Mouse (Mus musculus) layer of hippocampus, postnatal 36 days (tissue): ENCODE results near the gene Tbc1d10c. TPM values are rescaled to one million over a fixed set of nuclear protein-coding genes. Genes with fewer than 3 reads are reported as not detected.

ENCODE experiments used
- DNase-seq, 2 experiments: peaks; one replicate each; pipeline ENCODE4 v3.0.0; 2022
- total RNA-seq, 2 experiments: library from RNA; stranded (reverse); gene quantifications; 2 replicates each; pipeline ENCODE4 v1.2.3; 2021

Tbc1d10c gene
- total RNA-seq, 2 experiments from 2014 or later = 0.56 to 1.3 TPM

DNA sequence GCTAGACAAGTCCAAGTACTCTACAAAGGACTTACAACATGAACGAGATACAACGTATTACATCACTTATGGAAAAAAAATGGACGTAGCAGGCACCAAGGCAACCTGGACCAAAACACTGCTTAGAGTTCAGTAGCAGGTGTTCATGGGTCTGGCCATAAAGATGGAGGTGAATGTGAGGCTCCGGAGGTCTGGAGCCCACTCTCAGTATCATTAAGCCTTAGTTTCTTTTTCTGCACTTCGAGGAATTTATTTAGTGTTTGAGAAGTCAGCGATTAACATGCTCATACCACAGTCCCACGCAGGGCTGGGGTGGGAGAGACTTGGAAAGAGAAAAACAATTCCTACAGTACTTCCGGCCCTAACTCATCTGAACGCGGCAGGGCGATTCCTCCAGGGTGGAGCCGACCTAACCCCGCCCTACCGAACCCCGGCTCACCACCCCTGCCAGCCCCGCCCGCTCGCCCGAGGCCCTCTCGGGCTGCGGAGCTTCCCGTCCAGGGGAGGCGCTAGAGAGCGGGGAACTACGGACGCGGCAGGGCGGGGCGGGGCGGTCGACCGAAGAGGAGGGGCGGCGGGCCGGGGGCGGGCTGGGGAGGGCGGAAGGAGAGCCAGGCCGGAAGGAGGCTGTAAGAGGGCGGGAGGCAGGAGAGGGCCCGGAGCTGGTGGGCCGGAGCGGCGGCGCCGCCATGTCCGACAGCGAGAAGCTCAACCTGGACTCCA is 605 bp upstream of the Tbc1d10c start, which contains the start of gene Ppp1ca:
TSS of gene Ppp1ca (plus strand) at position 538 of the 723 bp plus-strand sequence.
- DNase-seq = peak; percentile 91

DNA sequence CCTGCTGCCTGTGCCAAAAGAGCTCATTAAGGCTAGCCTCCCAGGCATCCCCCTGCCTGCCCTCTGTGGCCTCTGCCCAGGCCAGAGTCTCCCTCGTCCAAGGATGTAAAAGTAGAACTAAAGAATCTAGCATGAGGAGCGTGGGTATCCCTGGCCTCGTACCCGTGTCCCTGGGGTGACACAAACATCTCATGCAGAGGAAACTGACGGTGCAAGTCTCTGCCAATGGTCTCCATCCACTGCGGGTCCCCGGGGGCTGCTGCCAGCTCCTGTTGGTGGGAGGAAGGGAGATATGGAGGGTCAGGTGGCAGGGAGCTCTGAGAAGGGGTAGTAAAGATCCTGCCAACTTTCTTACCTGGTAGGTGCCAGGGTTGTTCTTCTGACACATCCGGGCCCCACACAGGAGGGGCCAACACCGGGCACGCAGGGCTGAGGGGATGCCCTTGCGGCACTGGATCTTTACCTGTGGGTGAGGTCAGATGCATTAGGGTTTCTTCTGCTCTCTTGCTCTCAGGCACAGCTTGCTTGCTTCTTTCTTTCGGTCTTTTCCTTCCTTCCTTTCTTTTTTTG is 1.9 kb downstream of the Tbc1d10c start:
- no peak for DNase-seq

DNA sequence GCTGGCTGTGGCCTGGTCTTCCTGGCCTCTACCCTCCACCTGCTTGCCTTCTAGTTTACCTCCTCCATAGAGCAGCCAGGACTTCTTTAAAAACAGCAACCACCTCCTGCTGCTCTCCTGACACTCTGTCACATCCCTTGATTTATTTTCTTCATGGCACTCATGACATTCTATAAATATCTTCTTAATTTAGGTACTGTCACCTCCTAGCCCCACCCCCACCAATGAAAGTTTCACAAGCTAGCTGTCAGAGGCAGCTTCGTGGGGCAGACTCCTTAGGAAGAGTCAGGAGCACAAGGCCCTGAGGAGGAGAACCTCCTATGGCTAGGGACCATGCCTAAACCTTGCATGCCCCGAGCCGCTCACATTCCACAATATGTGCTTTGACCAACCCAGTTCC is 3.8 kb downstream of the Tbc1d10c start:
- no peak for DNase-seq

DNA sequence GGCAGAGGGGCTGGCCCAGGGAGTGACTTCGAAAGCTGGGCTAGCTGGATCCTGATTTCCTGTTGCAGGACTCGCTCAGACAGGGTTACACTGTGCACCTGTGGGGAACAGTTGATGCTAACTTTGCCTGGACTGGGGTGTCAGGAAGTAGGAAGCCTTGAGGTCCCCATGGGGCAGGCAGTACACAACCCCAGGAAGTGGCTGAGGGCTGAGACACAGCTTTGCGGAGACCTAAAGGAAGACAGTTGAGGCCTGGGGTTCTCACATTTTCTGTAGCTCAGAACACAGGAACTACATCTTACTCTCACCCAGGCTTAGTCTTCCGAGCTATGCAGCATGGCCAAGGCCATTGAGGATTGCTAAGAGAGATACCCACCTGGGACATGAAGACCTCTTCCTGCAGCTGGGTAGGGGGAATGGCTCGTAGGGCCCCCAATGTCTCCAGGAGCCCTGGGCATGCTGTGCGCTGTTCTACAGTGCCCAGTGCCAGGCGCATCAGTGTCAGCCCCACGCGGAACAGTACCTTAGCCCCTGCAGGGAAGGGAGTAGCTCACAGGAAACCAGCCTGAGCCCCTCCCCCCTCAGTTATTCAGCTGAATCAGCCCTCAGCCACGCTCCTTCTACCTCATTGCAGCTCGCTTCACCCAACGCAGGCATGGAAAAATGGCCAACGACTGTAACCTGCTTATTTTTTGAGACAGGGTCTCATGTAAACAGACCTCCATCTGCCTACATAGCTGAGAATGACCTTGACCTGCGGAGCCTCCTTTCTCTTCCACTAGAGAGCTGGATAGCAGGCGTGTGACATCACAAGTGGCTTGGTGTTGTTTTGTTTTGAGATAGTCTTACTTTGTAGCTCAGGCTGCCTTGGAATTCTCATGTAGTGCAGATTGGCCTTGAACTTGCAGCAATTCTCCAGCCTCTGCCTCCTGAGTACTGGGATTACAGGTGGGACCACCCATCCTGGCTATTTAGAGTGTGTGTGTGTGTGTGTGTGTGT is 5.8 kb downstream of the Tbc1d10c start:
- DNase-seq = no peak

DNA sequence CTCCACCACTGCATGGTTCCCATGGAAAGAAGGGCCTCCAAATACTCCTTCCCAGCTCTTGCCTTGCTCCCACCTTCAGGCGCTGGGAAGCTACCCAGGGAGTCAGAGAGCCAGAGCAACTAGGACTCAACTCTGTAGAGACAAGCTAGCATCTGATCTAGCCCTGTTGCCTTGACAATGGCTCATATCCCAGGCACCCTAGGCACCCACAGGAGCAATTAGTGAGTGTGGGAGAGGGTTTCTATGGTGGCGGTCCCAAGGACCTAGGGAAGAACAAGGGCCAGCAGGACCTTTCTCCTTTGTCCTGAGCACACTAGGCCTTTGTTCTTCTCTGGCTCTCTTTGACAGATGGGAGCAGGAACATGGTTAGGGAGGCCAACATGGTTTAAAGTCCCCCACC is 7.4 kb downstream of the Tbc1d10c start:
- DNase-seq = no peak

DNA sequence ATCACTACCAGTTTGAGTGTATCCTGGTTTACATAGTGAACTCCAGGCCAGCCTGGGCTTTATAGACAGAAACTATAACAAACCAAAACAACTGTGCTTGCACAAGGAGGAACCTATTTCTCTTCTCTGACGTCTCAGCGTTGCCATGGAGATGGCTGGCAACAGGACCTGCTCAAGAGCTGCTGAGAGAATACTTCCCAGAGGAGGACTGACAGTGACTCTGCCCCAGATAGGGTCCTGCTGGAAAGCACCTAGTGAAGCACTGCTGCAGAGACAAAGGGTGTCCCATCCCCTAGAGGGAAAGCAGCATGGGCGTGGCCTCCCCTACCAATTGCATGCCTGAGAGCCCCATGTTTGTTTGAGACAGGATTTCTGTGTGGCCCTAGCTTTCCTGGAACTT is 9.2 kb downstream of the Tbc1d10c start:
- DNase-seq = no peak

DNA sequence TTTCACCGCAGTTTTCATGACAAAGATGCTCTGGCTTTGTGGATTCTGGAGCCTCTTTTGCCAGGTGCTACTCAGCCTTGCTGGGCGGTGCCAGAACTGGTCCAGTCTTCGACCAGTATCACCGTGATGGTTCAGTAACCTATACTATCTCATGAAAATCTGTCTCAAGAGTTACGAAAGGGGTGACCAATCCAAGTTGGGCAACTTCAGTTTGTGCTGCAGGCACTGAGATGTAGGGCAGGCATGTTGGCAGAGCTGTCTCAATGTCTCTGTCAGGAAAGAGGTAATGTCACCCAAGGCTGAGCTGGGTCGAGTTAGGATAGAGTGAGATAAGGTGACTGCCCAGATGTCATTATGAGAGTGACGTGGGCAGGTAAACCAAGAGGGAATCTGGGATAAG is 10.7 kb downstream of the Tbc1d10c start:
- DNase-seq = no peak

DNA sequence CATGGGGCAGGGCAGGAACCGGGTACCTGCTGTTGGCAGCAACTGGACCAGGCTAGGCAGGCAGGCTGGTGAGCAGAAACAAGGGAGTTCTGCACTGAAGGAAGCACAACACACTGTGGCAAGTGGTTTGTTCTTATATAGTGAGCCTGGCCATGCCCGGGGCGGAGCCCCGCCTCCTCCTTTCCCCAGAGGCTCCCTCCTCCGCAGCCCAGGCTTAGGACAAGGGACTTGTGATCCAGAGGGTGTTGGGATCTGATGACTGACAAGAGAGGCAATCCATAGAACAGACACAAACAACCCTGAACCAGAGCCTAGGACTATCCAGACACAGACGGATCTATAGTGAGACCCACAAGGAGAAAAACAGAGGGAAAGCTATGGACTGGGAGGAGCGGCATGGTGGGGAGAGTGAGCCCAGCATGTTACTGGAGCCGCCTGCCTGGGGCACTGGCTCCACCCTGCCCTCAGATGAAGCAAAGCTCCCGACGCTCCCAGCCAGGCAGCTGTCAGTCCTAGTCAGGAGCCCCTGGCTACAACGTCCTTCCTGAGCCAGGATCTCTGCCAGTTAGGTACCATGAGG is 15.6 kb downstream of the Tbc1d10c start, which contains the start of gene Carns1:
TSS of gene Carns1 (minus strand) at position 112 of the 580 bp plus-strand sequence.
- no peak for DNase-seq

DNA sequence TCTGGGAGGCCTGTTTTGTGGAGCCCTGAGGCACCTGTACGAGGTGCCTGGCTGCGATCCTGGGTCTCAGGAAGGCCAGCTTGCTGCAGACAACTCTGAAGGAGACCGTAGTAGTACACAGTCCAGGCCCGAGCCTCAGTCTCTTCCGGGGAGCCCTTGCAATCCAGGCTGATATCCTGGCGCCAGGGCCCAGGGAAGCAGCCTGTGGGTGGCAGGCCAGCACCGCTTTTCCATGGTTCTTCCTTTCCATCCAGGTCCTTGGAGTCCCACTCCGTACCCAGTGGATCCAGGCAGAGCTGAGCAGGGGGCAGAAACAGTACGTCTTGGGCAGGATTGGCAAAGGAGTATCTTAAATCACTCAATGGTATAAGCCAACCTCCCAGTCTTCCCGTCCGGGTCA is 18.2 kb downstream of the Tbc1d10c start:
- DNase-seq = no peak

DNA sequence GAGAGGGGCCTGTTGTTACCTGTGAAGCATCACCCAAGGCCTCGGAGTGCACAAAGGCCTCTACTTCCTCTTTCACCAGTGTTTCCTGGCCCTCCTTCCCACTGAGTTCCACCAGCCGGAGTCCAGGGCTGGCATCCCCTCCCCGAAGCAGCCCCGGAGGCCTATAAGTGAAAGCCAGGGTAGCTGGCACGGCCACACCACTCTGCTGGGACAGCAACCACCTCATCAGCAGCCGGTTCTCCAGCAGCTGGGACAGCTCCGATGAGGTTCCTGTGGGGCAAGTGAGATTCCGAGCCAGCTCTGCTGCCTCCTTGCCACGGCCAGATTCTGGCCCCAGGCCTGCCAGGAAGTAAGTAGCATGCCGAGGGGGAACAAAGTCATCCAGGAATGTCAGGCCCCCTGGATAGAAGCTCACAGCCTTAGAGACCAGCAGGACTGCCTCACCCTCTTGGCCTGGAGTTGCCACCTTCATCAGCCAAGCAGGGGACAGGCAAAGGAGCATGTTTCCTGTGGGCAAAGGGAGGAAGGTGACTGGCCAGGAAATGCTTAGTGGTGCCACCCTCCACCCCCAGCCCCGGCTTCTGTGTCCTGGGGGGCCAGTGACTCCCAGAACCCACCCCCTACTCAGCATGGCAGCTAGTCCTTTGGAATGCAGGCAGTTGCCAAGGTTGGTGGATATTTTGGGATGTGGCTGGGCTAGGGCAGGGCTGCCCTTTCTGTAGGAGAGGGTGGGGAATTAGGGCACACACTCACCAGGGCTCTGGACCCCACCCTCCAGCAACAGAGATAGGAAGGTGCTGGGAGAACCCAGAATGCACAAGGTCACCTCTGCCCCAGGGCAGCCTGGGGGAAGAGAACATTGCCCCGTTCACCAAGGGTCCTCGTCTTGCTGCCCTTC is 19.4 kb downstream of the Tbc1d10c start:
- DNase-seq = no peak

DNA sequence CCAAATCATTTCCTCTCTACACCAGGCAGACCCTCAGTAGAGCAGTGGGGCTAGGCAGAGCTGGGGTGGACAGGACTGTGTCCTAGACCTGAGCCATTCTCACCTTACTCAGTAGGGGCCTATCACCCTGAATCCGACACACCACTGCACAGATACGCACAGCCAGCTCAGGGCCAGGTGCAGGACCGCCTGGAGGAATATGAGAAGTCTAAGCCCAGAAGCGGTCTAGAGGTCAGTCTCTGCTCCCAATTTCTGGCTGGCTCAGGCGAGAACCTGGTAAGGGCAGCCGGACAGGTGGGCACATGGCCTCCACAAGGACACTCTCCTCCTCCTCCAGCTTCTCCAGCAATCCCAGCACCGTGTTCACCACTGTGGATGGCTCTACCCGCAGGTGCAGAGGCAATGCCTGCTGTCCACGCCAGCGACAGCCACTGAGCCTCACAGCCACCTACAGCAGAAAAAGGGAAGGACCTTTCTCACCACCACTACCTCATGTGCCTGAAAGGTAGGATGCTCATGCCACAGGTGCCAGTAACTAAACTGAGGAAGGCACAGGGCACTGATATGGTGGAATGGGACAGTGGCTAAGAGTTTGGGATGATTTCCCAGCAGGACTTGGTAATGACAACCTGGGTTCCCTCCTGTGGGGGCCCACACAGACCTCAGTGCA is 20.2 kb downstream of the Tbc1d10c start:
- DNase-seq = no peak

DNA sequence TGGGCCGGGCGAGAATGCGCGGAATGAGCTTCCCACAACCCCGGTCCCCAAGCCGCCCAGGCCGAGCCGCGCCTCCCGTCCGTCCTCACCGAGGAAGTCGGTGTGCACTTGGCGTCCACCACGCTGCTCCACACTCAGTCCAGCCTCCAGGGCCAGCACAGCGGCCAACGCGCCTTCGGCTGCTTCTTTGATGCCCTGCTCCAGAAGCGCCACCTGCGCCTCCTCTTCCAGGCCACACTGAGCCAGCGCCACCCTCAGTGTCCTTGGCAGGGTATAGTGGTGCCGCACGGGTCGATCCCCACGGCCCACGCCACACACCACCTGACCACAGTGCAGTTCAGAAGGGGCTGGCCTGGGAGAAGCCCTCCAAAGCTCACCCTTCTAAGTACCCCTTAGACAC is 21.3 kb downstream of the Tbc1d10c start:
- DNase-seq = peak in 1 of 2 experiments; percentile 44

DNA sequence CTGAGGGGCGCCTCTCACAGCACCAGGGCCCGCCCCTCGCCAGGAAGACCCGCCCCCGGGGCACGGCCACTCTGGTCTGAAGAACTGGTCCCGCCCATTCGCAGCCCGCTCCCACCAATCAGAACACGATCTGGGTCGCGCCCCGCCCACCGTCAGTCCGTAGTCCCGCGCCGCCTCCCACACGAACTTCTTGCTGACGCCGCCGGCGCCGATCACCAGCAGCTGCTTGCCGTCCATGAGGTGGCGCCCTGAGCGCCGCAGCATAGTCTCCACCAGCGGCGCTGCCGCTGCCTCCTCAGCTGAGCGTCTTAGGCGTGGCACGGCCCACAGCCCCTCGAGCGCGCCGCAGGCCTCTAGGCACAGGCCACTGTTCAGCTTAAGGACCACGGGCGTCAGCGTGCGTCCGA is 21.7 kb downstream of the Tbc1d10c start:
- peak; percentile 100 for DNase-seq

DNA sequence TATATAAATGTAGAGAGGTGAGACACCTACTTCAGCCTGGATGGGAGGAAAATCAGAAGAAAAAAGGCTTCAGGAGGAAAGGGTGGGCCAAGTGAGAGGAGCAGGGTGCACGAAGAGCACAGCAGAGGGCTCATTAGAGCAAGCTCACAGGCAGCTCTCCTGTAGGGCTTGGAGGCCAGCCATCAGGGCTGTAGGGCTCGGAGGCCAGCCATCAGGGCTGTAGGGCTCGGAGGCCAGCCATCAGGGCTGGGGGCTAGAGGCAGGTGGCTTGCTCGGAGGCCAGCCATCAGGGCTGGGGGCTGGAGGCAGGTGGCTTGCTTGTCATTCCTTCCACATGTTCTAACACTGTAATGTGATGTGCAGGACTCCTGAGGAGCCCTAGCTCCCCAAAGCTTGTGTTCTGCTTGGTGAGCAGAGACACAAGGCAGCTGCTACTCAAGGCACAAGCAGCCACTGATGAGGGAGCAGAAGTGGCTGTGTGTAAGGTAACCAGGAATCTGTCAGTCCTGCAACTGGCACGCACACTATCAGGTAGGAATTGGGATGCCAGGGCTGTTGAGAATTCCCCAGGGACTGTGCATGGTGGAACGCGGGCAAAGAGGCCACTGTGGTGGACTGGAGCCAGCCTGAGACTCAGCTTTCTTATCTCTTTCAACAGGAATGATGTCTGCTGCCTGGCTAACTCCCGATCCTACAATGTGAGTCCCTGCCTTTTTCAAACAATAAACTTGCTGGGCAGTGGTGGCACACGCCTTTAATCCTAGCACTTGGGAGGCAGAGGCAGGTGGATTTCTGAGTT is 24.2 kb downstream of the Tbc1d10c start:
- DNase-seq = no peak

DNA sequence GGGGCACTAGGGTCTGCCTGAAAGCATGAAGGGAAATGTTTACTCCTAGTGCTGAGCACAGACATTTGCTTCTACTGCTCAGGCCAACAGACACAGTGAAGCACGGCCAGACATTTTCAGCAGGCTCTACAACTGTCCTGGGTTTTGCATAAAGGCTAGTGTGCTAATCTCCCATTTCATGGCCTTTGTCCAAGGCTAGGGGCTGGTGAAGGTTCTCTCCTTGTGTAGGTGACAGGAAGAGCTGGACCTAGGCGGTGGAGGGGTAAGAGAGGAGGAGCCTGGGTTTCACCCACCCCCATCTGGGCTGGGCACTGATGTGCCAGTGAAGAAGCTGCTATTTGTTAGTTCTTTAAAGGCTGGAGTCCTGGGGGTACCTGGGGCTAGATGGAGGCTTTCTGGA is 26.4 kb downstream of the Tbc1d10c start:
- DNase-seq = no peak

DNA sequence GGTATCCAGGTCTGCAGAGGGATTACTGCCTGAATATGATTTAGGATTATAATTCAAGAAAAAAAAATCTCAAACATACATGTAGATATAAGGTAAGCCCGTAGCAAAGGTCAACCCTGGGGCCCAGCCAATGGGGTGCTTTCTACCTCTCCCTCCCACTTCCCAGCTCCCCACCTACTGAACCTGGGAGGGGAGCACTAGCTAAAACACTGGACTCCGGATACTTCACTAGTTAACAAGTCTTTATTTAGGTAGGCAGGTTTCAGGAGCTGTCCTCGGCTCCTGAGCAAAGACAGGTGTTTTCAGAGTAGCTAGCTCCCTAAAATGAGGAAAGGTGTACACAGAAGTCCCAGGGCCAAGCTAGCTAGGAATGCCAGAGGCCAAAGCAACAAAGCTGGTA is 27.0 kb downstream of the Tbc1d10c start:
- DNase-seq = no peak

DNA sequence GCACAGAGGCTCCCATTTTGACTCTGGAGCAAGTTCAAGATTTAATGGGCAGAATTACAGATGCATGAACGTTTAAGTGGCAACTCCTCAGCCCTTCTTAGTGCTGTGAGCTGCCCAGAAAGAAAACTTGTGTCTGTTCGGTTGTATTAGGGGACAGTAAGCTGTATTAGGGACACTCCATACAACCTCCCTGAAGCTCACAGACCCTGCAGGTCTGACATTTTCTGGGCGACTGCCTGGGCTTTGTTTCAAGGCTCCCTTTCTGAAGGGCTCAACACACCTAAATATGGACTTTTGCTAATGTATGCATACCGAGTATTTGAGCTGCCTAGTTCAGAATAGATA is 27.6 kb downstream of the Tbc1d10c start:
- DNase-seq = no peak

DNA sequence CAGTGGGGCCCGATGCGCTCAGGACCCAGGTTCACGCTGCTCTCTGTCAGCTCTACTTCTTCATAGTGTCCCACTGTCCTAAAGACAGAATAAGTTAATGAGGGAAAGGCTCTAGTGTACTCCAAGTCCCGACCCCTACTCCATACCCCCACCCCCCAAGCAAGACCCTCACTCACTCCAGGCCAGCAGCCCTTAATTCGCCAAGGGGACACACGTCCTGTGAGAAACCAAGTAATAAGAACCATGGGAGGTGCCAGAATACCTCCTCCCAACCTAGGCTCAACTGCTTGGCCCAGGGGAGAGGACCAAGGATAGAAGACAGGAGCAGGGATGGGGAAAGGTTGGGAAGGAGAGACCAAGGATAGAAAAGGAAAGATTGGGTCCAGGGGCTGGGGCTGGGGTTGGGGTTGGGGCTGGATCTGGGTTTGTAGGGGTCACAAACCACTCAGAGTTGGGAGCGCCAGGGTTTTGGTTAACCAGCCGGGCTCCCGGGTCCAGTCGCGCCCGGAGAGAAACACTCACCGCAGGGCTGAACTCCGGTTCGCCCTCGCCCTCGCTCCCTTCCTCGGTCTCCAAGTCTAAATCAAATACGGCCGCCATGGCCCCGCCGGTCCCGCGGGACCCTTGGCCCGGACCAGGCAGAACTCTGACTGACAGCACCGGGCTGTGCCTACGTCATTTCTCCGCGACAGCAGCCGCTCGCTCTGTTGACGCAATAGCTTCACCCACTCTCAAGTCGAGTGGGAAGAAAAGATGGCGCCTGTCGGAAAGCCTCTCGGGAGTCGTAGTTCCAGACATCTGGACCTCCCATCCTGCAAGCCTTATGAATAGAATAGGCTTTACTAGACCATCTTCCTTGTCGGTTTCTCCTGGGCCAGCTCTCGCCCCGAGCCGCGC is 28.2 kb downstream of the Tbc1d10c start, which contains the start of gene Rps6kb2:
TSS of gene Rps6kb2 (minus strand) at position 709 of the 897 bp plus-strand sequence.
- DNase-seq = peak; percentile 96 to 97

DNA sequence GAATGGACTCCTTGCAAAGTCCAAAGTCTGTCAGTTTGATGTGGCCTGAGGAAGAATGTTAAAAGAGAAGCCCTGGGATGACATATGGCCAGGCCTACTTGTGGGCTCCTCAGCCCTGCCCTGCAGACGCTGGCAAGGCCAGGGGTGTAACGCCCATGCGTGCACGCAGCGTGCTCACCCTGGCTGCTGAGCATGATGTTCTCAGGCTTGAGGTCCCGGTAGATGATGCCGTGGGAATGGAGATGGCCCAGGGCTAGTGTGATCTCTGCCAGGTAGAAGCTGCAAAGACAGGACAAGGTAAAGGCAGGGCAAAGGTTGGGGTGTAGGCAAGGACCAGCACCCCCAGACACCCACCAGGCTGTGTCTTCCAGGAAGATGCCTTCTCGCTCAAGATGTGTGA is 32.0 kb downstream of the Tbc1d10c start:
- DNase-seq = no peak
